Mouse (Mus musculus): ENCODE measurements at regions not wholly inside any gene's neighbourhood (a gene's known extent, or its start where the extent isn't known, plus 50 kb on each side); places are given as distances from the start of the nearest gene placed in this dataset.

DNA sequence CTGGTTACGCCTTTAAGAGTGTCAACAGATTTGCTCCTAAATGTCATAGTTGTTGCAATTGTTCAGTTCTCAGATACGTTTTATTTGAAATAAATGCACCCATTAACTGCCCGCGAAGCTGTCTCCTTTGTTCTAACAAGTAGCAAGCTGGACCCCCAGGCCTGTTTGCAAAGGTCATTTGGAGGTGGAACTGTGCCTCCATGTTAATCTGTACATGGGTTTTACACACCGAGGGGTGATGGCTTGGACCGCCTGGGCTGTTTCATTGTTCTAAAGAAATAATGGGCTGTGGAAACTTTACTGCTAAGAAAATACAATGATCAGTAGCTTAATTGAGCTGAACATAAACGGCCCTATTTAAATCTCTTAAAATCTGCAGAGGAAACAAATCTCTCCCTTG, 178.8 kb downstream of the Klf6 start:
- no peak for DNase-seq (ENCODE audit: extremely low spot score in 1 of 2, low spot score in 2 of 2)
- intact Hi-C loops (cut with DNase I), result no loop called here

GRCm38 (mm10) chr13:6040663-6041062, 179.4 kb downstream of the Klf6 start:
- no peak for DNase-seq (ENCODE audit: extremely low spot score in 1 of 2, low spot score in 2 of 2)
- intact Hi-C loops (cut with DNase I), result no loop called here

DNA sequence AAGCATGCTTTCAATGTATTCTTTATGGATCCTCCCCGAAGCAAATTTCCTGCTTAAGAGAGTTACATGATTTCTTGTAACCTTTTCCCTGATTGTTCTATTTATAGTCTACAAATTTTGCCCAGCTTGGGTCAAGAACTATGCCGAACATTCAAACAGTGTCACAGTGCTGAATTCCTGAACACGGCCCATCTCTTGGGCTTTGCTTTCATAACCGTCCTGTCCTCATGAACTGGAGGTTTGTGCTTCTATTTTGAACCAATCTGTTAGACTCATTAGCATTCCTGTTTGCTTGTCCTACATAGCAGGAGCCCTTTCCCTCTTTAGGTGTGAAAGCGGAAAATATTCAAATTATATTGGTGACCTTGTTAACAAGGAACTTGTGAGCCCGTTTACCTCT, 181.2 kb downstream of the Klf6 start:
- intact Hi-C loops (cut with DNase I), result no loop called here
- DNase-seq (ENCODE audit: extremely low spot score in 1 of 2, low spot score in 2 of 2), result no peak

GRCm38 (mm10) chr13:6059515-6060228, 198.4 kb downstream of the Klf6 start:
- peak in 1 of 2 experiments; percentile 19 for DNase-seq (ENCODE audit: extremely low spot score in 1 of 2, low spot score in 2 of 2)
- intact Hi-C loops (cut with DNase I), result loop anchor here (10.0 kb wide), 1 partner anchor 185 kb away; no protein-coding TSS in a partner anchor

GRCm38 (mm10) chr13:6060229-6060845, 199.1 kb downstream of the Klf6 start:
- intact Hi-C loops (cut with DNase I), result no loop called here
- DNase-seq (ENCODE audit: extremely low spot score in 1 of 2, low spot score in 2 of 2), result no peak

- intact Hi-C loops (cut with DNase I), result no loop called here
- no peak for DNase-seq (ENCODE audit: extremely low spot score in 1 of 2, low spot score in 2 of 2)
Observed at GRCm38 (mm10) chr13:6062305-6062704, 201.0 kb downstream of the Klf6 start.

- intact Hi-C loops (cut with DNase I), result no loop called here
- DNase-seq (ENCODE audit: extremely low spot score in 1 of 2, low spot score in 2 of 2), result no peak
Observed at GRCm38 (mm10) chr13:6062729-6063386, 201.6 kb downstream of the Klf6 start.

DNA sequence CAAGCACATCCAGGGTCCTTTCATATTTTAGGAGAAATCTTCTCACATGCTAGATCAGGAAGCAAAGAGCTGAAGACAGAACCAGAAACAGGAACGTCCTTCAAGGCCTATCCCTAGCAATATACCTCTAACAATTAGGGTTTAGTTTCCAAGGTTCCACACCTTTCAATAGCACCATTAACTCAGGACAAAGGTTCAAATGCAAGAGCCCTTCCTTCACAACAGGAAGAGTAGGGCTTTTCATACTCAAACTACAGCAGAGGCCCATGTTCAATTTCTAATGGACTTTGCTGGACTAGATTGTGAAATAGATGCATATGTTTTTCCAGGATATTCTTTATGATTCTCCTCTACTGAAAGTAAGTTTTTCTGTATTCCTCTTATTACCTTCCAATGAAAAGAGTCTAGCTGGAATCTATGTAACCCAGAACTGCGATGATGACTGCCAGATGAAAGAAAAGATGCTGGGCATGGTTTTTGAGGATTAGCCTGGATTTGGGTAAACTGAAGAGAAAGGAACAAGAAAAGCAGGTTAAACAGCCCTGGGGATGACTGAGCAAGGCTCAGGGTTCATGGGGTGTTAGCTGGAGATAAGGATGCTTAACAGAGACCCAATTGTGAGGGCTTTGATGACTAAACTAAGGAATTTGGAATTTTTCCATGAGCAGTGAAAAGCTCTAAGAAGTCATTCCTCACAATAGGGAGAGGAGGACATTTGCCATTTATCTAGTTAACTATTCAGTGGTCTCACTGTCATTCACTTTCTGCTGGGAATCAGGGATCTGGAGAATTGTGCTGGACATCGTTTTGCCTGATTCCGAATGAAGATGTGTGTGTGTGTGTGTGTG, 215.9 kb downstream of the Klf6 start:
- intact Hi-C loops (cut with DNase I), result no loop called here

DNA sequence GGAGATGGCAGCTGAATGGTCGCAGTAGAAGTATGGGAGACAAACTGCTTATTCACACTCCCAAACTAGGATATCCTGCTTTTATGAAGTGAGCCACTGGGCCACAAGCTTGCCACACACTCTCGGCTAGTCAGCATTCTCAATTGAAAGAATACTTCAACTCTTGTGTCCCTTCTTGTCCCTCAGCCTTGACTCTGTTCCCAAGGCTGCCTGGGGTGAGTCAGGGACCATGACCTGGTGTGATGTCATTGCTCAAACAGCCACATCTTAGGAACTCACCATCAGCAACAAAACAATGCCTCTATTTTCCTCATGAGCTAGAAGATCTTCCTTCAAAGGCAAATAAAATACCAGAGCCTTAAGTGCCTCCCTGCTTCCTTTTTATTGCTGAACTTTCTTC, 224.6 kb downstream of the Klf6 start:
- no peak for DNase-seq (ENCODE audit: extremely low spot score in 1 of 2, low spot score in 2 of 2)
- intact Hi-C loops (cut with DNase I), result no loop called here

More for the DNA sequence above, 215.9 kb downstream of the Klf6 start:
- DNase-seq (ENCODE audit: extremely low spot score in 1 of 2, low spot score in 2 of 2), result no peak

DNA sequence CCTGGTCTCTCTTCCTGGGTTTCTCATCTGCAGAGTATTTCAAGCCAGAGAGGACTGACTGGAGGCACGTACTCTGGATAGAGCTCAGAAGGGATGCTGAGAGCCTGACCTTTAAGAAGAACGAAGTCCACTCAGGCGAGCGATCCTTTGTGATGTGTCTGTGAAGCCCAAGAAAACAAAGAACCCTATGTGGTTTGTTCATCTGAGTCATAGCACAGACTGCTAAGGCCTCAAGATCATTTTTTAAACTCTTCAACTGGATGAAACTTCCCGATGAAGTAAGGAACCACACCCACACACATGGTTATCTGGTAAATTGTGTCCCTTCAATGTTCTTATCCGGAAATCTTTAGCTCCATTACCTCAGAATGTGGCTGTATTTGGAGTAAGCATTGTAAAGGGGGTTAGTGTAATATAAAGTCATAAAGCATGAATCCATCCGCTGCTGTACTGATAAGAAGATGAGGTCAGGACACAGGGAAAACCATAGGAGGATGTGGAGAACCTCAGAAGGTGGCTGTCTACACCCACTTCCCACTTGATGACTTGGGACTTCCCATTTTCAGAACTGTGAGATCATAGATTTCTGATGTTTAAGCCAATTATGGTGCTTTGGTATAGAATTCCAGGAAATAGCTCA, 247.9 kb downstream of the Klf6 start:
- intact Hi-C loops (cut with DNase I), result no loop called here
- no peak for DNase-seq (ENCODE audit: extremely low spot score in 1 of 2, low spot score in 2 of 2)

DNA sequence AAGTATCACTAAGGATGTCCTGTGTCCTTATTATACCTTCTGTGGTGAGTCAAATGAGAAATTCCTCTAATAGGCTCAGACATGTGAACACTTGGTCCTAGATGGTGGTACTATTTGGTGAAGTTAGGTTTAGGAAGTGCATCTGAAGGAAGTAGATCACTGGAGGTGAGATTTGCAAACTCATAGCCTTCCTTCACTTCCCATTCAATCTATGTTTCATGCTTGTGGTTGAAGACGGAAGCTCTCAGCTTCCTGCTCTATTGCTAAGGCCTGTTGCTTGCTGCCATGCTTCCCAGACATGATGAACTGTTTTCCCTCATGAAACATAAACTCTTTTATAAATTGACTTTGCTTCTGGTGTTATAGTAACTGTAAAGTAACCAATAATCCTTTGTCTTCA, 258.4 kb downstream of the Klf6 start:
- intact Hi-C loops (cut with DNase I), result no loop called here
- DNase-seq (ENCODE audit: extremely low spot score in 1 of 2, low spot score in 2 of 2), result no peak

- DNase-seq (ENCODE audit: extremely low spot score in 1 of 2, low spot score in 2 of 2), result peak in 1 of 2 experiments; percentile 20
Observed at GRCm38 (mm10) chr13:6127311-6127710, 266.0 kb downstream of the Klf6 start.

GRCm38 (mm10) chr13:6128903-6129302, 267.6 kb downstream of the Klf6 start:
- DNase-seq (ENCODE audit: extremely low spot score in 1 of 2, low spot score in 2 of 2), result no peak
- intact Hi-C loops (cut with DNase I), result no loop called here

More at GRCm38 (mm10) chr13:6127311-6127710, 266.0 kb downstream of the Klf6 start:
- intact Hi-C loops (cut with DNase I), result no loop called here

DNA sequence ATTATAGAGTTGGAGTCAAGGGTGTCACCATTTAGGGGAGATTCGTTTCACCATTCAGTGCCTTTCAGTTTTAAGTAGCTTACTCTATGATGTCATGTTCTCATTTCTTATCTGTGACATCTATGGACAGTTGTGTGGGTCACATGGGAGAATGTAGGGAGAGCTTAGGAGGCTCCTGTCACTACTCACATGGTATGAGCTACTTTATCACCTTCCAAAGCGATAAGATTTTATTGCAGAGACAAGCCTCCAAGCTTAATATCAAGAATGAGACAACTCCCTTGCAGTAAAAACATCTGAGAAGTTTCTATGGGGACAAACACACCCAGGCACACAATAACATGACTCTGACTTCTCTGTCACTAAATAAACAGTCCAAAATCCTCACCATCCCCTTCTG, 270.1 kb downstream of the Klf6 start:
- intact Hi-C loops (cut with DNase I), result no loop called here
- no peak for DNase-seq (ENCODE audit: extremely low spot score in 1 of 2, low spot score in 2 of 2)

- intact Hi-C loops (cut with DNase I), result no loop called here
- DNase-seq (ENCODE audit: extremely low spot score in 1 of 2, low spot score in 2 of 2), result no peak
Observed at GRCm38 (mm10) chr13:6137170-6137569, 275.9 kb downstream of the Klf6 start.

DNA sequence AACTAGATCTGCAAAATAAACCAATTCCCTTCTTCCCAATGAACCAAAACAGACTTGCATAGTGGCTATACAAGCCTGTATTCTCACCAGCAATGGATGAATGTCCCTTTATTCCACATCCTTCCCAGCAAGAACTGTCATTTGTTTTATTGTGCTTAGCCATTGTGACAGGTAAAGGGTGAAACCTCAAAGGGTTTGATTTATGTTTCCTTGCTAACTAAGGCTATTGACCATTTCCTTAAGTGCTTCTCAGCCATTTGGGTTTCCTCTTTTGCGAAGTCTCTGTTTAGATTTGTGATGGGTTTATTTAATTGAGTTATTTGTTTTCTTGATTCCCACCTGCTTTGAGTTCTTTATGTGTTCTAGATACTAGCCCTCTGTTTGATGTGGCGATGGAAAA, 281.5 kb downstream of the Klf6 start:
- intact Hi-C loops (cut with DNase I), result no loop called here

GRCm38 (mm10) chr13:6153657-6154056, 292.4 kb downstream of the Klf6 start:
- intact Hi-C loops (cut with DNase I), result no loop called here

More for the DNA sequence above, 281.5 kb downstream of the Klf6 start:
- DNase-seq (ENCODE audit: extremely low spot score in 1 of 2, low spot score in 2 of 2), result no peak

DNA sequence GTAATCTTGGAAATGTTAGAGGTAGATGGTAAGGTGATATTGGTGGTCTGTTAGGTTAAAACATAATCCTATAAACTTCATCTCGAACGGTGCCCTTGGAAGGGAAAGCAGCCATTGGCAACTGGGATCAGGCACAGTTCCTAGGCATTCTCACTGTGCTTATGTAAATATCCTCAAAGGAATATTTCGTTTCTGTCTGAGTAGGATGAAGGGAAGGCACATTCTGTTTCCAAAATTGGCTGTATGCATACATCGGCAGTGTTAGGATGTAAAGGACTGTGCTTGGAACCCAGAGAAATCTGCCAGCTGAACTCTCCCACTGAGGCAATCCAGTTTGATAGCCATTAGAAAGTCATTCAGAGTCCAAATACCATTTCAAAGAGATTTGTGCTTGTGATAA, 294.9 kb downstream of the Klf6 start:
- intact Hi-C loops (cut with DNase I), result no loop called here
- no peak for DNase-seq (ENCODE audit: extremely low spot score in 1 of 2, low spot score in 2 of 2)

More at GRCm38 (mm10) chr13:6153657-6154056, 292.4 kb downstream of the Klf6 start:
- no peak for DNase-seq (ENCODE audit: extremely low spot score in 1 of 2, low spot score in 2 of 2)

GRCm38 (mm10) chr13:6157029-6157428, 295.7 kb downstream of the Klf6 start:
- no peak for DNase-seq (ENCODE audit: extremely low spot score in 1 of 2, low spot score in 2 of 2)
- intact Hi-C loops (cut with DNase I), result no loop called here
